Mouse (Mus musculus) c-Kit-positive CD71-negative TER-119-negative erythroid progenitor cells, embryonic 14.5 days (primary cell): Measurements from ENCODE around the gene Gm10277.
A peak's percentile ranks its signal among the peaks of the same experiment; 100 is the strongest.

Experiments used
- DNase-seq: peaks from one replicate; pipeline ENCODE4 v3.0.0-alpha.2; 2013; ENCODE audit warnings: low read depth

Gm10277 gene

DNA sequence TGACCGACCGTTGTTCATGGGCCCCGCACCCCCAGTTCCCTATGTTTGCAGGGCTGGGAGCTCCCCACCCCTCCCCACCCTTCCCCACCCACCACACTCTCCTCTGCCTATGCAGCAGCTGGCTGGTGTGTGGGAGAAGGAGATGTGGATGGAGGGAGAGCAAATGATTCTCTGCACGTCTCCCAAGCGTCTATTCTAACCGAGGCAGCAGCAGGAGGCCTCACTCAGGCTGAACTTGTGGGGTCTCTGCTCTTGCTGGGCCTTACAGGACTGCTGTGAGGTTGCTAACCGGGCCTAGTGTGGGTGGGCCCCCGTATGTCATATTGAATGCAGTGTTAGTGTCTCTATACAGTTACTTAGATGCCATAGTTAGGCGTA lies 12.9 kb upstream of the Gm10277 start:
- no peak for DNase-seq

DNA sequence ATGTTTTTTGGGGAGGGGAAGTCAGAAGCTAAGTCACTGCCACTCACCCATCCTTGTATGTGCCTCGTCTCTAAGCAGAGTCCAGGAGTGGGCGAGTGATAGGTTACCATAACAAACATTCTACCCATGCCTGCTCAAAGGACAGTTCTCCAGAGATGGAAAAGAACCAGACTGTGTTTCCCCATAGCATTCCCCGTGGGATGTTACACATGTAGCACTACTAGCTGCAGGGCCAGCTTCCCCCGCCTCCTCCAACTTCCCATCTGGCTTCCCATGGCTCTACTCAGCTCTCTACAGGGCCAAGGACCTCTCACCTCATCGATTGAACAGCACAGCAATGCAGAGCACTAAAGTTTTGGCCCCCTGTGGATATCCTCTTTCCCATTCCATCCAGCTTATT lies 7.7 kb upstream of the Gm10277 start:
- DNase-seq, result no peak

DNA sequence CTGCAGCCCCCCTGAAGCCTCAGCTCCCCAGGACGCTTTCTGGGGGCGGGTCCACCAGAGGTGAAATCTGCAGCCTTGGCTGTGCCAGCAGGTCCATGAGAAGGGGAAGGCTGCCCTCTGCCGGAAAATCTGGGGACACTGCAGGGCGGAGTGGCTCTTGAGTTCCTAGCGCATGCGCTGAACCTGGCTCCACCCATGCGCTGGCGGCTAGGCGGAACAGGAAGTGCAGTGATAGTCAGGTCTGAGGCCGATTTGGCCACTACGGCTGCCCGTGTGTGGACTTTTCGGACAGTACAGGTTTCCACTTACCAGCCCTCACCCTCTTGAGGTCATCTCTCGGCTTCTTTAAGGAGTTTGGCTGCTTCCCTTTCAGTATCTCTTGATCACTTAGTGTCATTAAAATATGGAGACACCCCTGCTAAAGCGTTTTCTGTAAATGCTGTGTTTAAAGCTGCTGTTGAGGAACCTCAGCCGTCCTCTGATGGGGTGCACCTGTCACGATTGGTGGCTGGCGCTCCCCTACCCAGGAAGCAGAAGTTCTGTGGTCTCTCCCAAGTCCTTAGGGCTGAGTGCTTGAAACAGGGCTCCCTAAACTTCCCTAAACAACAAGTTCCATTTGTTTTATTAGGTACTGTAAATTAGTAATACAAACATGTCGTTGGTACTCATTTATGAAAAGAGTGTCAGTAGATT lies 5.8 kb upstream of the Gm10277 start:
- peak; percentile 97 for DNase-seq

DNA sequence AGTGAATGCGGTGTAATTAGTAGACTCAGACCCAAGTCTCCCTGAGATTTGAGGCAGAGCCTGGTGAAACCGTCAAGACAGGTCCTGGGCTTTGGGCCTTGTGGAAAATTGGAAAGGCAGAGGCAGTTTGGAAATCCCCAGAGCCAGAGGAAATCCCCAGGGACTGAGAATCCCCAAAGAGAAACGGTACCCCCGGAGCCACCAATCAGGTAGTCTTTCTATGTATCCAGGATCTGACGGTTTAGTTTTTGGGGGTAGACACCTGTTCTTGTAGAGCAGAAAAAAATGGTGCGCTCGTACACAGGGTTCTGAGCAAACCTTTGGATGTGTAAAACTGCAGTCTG lies 5.0 kb upstream of the Gm10277 start:
- DNase-seq, result no peak

DNA sequence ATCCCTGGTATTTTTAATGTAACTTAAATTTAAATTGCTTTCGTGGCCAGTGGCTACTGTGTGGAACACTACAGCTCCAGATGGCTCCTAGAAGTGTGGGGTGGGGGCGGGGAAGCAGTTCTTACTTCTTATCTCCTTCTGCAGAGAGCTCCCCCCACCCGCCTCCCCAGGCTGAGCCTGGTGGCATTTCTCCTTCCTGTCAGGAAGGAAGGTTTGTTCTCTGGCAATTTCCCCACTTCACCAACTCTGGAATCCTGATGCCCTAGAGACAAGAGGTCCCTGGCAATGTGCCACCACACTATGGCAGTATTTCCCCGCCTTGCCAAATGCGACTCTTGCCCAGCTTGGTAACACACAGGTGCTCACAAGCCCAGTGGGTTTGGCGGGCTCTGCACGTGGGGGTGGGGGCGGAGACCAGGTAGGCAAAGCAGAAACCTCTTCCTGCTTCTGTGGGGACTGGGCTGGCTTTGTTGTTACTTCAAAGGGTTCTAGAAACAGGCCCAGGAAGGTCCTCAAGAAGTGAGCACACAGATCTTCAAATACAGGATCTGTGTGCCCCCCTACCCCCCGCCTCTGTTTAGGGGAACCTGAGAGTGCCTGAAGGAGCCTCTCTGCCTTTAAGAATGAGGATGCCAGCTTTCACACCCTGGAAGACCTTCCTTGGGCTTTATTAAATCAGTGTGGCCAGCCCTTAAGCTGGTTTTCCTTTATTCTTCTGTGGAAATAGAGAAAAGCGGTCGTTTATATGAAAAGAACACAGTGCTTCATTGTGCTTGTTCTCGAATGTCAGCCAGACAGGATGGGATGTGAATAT lies 4.4 kb upstream of the Gm10277 start:
- DNase-seq, result no peak

DNA sequence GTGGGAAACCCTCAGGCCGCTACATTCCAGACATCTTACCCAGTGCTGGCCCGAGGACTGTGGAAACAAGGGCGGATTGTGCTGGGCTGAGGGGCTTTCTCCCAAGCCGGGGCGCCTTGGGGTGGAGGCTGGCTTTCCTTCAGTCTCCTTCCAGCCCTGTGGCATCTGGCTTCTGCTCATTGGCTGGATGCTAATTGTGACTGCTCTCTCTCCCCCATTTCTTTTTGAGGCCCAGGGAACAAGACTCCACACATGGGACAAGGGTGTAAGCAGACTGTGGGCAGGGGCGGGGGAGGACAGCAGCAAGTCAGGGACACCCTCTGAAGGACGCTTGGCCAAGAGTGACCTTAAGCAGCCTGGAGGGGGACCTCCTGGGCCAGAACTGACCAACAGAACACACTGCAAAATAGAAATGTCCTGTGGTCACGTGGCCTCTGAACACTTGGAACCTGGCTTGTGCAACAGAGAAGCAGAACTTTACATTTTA lies 3.7 kb upstream of the Gm10277 start:
- DNase-seq, result no peak

DNA sequence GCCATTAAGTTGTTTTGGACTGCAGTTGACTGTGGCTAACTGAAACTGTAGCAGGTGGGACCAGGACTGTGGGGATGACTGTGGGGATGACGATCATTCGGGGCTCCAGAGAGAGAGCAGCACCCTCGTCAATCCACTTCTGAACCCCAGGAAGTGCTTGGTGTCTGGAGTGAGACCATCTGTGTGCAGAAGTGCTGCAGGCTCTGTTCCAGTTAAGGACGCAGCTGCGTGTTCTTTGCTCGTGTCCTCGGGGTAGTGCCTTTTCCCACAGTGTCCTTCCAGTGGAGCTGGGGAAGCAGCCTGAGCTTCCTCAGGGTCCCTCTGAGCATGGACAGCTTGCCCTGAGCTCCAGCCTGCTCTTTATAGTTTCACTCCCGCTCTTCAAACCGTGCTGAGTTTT lies 2.7 kb upstream of the Gm10277 start:
- DNase-seq, result no peak

DNA sequence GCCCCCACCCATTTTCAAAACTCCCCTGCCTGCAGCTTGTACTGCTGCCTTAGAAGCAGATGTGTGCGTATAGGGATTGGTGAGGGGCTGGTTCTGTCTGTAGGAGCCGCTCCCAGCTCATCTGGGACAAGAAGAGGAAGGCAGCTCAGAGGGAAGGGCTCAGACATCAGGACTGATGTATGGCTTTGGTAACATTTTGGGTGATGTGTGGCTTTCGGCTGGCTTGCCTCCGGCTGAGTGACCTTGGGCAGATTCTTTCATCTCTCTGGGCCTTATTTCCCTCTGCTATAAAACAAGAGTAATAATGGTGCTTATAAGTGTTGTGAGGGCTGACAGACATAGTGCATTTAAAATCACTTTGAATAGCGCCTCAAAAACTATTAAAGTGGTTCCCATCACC lies 2.0 kb upstream of the Gm10277 start:
- no peak for DNase-seq

DNA sequence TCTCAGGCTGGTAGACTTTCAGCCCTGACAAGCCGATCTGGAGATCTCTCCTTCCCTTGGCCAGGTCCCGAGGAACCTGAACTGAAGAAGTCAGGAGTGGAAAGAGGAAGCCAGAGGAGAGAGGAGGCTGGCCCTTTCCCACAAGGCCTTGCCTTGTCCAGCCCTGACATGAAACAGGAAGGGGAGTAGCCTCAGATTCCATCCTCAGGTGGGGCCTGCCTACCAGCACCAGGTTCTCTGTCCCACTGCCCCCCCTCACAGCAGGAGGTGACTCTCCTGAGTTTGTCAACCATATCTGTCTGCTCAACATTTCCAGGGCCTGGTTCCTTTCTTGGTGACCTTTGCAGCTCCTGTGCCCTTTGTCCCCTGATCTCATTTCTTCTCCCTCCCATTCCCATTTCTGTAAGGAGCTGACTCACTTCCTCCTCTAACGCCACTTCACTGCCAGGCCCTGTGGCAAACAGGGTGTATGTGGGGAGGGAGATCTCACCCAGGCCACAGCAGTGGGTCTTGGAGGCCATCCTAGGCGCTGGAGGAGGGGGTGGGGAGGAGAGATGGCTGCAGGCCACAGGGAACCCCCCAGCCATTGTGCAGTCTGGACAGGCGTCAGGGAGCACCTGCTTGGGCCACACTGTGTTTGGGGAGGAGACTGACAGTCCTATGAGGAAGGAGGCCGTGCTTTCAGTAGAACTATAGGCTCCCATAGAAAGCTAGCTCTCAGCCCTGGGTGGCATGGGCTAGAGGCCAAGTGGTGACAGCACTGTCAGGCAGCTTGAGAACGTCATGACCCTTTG lies 1.6 kb downstream of the Gm10277 start:
- DNase-seq, result no peak

DNA sequence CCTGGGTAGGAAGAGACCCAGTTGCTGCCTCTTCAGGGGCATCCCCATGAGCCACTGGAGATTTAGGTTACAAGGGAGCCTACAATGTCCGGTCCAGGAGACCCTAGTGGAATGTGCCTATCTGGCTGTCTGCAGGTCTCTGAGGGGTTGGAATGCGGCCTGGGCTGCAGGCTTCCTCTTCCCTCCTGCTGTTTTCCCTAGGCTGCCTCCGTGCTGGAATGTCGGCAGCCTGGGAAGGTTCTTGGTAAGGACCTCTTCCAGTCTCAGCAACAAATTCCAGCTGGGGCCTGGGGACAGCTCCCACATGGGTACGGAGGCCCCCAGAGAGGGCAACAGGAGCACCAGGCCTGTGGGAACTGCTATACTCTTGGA lies 2.2 kb downstream of the Gm10277 start:
- DNase-seq, result no peak

DNA sequence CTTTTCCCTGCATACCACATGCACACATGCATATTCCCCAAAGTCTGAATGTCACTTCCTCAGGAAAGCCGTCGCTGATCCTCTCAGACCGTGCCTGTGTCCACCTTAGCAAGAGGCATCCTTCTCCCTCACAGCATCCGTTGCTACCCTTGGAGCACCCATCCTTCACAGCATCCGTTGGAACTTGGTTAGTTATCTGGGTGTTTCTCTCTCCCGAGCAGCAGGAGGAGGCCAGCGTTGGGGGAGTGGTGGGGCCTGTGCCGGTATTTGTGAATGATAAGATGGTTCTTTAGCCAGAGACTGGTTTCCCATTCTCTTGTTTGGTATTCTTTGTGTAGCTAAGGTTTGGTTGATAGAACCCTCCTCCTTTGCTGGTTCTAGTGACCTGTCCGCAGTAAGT lies 2.7 kb downstream of the Gm10277 start:
- DNase-seq, result no peak

DNA sequence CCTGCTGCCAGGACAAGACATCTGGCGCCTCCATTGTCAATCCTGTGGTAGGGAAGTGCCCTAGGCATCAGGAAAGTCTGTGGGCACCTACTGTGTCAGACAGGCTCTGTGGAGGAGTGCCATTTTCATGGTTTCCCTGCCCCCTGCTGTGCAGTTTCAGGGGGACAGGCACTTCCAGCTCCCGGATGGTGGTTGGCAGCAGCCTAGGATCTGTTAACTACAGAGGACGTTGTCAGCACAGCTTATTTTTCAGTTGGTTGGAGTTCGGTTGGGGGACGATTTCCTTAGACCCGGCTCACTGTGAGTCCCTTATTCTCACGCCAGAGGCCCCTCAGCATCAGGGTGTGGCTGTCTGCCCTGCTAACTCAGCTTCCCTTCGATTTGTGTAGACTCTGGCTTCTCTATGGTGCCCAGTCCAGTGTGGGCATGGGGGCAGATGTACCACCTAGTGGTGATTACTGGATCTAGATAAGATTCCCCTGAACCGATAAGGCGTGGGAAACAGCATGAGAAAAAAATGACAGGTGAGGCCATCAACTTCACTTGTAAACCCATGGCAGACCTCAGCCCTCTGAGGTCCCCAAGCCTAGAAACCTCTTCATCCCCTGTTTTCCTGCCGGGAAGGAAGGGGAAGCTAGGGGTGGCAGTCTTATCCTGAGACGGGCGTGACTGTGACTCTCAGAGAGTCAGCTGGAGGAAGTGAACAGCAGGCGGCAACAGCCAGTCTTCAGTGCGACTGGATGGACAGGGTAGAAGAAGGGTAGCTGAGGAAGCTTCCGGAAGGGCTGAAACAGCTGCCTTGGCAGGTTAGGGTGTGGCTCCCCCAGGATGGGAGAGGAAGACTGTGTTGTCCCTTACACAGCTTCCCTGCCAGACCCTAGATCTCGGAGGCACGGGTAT lies 3.5 kb downstream of the Gm10277 start:
- DNase-seq, result no peak

DNA sequence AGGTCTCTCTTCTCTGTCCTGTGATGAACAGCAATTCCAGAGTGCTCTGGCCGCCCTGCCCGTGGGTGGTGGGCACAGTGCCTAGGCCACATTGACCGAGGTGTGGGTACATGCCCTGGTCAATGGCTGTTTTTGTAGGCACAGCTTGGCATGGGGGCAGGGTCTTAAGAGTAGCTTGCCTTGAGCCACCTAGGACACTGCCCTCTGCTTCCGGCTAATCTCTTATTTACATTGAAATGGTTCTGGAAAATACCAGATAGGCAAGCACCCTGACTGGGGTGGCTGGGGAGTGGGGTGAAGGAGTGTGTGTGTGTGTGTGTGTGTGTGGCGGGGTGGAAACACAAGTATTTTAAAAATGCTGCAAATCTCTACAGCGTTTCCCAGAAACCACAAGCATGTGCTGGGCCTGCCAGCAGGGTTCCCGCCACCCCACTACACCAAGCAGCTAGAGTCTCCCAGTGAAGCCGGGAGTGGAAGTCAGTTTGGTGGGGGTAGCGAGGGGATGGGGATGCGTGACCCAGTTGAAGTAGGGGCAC lies 4.3 kb downstream of the Gm10277 start:
- no peak for DNase-seq

DNA sequence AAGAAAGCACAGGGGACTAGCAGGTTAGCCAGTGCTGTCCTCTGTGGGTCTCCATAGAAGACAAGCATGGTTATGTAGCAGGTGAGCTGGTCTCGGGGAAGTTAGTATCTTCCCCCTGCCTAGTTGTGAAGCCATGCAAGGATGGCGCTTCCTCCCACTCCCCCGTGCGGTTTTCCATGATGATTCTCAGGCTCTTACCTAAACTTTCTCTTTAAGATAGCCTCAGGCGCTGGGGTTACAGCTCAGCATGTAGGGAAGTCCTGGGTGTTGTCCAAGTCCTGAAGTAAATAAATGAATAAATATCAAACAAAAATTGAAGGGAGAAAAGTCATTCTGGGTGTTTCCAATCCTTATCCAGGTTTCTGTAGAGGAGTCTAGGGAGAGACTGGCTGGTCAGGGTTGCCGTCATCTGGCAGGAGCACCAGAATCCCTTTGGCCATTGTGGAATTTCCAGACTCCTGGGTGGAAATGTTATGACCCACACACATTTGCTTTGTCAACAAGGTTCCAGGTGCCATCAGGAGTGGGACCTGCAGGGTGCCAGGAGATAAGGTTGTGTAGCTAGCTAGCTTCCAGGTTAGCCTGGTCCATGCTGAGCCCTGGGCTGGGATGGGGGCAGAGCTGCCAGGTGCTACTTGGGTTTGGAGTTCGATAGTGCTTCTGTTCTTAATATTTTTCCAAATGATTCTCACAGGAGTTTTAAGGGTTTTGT lies 5.3 kb downstream of the Gm10277 start:
- DNase-seq, result no peak

DNA sequence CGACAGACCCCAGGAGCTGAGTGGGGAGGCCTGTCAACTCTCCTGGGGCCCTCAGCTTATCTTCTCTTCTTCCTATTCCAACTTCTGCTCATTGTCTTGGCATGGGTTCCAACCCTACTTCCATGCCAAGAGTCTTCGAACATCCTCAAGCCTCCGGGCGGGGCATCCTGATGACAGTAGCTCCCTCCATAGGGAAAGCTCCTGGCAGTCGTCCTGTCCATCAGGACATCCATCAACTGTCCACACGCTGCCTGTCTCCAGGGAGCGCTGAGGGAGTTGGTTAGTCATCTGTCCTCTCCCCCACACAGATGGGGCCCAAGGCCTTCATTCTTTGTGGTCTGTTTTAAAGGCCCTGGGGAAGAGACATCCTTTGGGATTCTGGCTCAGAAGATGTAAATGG lies 6.5 kb downstream of the Gm10277 start:
- DNase-seq, result no peak

DNA sequence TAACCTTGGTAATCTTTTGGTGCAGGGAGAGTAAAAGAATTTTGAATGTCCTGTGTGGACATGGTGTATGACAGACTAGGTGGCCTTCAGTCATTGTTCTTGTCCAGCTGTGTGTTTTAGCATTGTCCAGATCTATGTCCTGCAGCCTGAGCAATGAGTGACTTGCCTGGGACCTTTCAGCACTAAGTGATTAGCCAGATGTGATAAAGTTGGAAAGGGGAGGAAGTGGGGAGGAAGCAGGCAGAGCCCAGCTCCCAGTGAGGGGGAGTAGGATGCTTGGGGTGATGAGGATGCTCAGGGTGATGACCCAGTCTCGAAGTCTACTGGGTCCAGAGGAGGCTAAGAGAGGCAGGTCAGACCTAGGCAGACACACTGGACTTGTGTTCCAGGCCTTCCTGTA lies 8.3 kb downstream of the Gm10277 start:
- DNase-seq, result no peak

DNA sequence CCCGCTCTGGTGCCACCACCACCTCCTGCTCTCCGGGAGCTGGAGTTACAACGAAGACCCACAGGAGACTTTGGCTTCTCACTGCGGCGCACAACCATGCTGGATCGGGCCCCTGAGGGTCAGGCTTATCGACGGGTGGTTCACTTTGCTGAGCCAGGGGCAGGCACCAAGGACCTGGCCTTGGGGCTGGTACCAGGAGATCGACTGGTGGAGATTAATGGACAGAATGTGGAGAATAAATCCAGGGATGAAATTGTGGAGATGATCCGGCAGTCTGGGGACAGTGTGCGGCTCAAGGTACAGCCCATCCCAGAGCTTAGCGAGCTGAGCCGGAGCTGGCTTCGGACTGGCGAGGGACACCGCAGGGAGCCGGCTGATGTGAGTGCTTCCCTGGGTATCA lies 9.6 kb downstream of the Gm10277 start:
- DNase-seq, result no peak

DNA sequence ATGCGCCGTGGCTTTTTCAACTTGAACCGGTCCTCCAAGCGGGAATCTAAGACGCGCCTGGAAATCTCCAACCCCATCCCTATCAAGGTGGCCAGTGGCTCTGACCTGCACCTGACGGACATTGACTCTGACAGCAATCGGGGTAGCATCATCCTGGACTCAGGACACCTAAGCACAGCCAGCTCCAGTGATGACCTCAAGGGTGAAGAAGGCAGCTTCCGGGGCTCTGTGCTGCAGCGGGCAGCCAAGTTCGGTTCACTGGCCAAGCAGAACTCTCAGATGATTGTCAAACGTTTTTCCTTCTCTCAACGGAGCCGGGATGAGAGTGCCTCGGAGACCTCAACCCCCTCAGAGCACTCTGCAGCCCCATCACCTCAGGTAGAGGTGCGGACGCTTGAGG lies 10.1 kb downstream of the Gm10277 start:
- DNase-seq, result no peak

DNA sequence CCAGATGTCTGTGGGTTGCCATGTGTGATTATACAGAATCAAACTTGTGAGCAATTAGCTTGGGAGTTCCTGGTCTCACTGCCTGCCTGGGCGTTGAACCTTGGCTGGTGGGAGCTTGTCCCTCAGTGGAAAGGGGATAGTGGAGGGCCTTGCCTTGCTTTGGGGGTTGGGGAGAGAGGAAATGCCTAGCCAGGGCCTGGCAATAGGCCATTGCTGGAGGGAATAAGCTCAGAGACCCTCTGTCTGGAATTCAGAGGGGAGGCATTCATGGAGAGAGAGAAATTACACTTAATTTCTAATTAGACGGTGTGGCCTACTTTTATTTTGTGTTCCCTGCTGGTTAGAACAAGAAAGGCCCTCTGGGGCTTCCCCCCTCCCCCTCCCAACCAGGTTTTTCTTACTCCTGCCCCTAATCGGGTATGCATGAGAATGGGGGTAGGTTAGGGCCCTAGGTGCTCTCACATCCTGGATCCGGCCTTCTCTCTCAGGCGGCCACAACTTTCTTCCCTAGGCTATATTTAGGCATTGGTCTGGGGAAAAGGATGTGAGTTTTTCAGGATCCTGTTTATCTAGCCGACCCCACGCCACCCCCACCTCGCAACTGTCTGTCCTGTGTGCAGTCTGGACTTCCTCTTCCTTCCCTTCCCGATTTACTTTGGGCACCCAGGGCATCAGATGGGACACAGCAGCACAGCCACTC lies 11.7 kb downstream of the Gm10277 start:
- DNase-seq, result no peak
